Mouse (Mus musculus): ENCODE results near the gene Chrnd. TPM values are rescaled to one million over a fixed set of nuclear protein-coding genes. Genes with fewer than 3 reads are reported as not detected.
A peak's percentile ranks its signal among the peaks of the same experiment; 100 is the strongest.

Gene Chrnd
- polyA plus RNA-seq, 1 experiment from 2014 or later, result 0.39 TPM

DNA sequence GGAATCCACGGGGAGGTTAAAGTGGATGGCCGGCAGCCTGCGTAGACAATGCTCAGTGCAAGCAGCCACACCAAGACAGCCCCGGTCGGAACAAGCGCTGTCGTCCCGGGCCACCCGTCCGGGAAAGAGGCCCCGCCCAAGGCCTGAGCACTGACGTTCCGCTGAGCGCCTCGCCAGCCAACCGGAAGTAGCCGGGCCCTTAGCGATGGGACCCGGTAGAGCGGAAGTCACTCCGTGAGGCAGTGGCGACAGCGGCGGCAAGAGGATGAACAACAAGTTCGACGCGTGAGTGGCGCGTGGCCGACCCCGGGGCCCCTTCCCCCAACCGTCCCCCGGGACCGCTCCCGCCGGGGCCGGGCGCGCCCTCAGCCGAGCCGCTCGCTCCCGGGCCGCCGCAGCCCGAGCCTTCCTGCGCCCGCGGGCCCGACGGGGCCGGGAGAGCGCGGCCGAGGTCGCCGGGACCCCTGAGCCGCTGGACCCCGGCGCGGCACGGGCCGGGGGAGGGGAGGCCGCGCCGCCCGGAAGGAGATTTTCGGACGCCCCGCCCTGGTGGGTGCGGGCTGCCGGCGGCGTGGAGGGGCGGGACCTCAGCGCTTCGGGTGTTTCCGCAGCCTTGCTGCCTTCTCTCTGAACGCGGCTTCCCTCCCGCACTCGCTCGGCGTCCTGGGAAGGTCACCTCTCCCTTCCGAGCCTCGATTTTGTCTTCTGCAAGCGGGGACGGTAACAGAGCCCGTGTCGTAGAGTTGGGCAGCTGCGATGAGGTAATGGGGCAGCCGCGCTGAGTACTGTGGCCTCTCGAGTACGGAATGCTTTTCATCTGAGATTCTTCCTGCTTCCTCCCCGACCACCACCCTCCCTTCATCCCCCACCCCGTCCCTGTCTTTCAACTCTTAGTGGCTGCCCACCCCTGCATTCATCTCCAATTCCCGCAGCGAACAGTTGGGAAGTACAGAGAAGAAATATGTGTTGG, 23.6 kb downstream of the Chrnd start, which contains the start of gene Eif4e2:
TSS of gene Eif4e2 (plus strand) at position 180 of the 970 bp plus-strand sequence.
- Histone ChIP-seq H3K4me3 (ENCODE audit: low read depth, low read length) (peak within 1 kb of the TSS; percentile 96), H3K4me1 (ENCODE audit: control insufficient read depth, low read depth, low read length) (peaks cover 30% of the 10 kb centered on the region), H3K27ac (ENCODE audit: low read length) (peak within 1 kb of the TSS; percentile 99), H3K36me3 (ENCODE audit: control insufficient read depth, insufficient read depth) (no peaks in the 10 kb centered on the region), H3K9me3 (replicated peaks; ENCODE audit: control insufficient read depth, low read length) (no peaks in the 10 kb centered on the region), H3K4me2 (ENCODE audit: low read depth, low read length) (peak within 1 kb of the TSS; percentile 87), H3K27me3 (ENCODE audit: control insufficient read depth, insufficient read depth, low read depth, low read length) (no peaks in the 10 kb centered on the region), H3K9ac (ENCODE audit: low read depth, low read length) (peak within 1 kb of the TSS; percentile 99)
- under 1% methylated on average over 78 of the region's 99 CpGs for WGBS (ENCODE audit: insufficient replicate concordance)
- peak; percentile 97 for ATAC-seq (ENCODE audit: low read depth)

DNA sequence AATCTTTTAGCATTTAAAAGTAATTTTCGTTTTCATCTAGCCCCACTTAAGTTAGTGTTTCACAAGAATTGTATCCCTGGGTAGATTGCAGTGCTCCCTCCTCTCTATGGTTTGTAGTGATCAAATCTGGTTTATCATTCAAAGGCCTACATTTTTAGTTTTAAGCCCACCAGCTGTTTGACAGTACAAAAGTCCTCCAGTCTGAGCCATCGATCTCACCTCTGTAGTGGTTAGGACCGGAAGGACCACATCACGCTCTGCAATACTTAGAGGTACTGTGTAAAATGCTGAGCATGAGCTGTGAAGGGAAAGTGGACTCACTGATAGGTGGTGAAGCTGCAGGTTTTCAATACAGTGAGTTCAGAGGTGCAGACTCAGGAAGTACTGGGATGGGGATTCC, 24.3 kb downstream of the Chrnd start:
- H3K9me3 ChIP-seq (replicated peaks; ENCODE audit: control insufficient read depth, low read length), result no peaks in the 10 kb centered on the region
- H3K36me3 ChIP-seq (ENCODE audit: control insufficient read depth, insufficient read depth), result no peaks in the 10 kb centered on the region
- H3K9ac ChIP-seq (ENCODE audit: low read depth, low read length), result peak overlapping the region; percentile 99
- no peak for ATAC-seq (ENCODE audit: low read depth)
- H3K4me3 ChIP-seq (ENCODE audit: low read depth, low read length), result peak overlapping the region; percentile 96
- peak overlapping the region; percentile 87 for H3K4me2 ChIP-seq (ENCODE audit: low read depth, low read length)
- no peaks in the 10 kb centered on the region for H3K27me3 ChIP-seq (ENCODE audit: control insufficient read depth, insufficient read depth, low read depth, low read length)
- H3K27ac ChIP-seq (ENCODE audit: low read length), result peak overlapping the region; percentile 99
- WGBS (ENCODE audit: insufficient replicate concordance), result 10% methylated on average over 4 of the region's 4 CpGs
- H3K4me1 ChIP-seq (ENCODE audit: control insufficient read depth, low read depth, low read length), result peaks cover 30% of the 10 kb centered on the region

DNA sequence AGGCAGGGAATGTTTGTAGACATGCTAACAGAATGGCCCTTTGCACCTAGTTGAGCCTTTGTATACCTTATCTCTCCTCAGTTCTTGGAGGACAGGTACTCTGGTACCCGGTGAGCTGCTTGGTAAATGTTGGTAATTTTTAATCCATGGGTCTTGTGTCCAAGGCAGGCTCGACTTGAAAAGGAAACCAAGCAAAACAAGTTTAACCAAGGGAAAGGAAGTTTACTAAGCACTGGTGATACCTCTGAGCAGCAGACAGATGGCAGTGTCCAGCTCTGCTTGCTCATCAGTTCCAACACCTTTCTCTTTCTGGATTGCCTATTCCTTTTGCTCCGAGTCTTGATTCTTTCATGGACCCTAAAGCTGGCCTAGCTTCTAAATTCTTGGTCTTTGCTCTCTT, 27.5 kb downstream of the Chrnd start:
- Histone ChIP-seq H3K4me1 (ENCODE audit: control insufficient read depth, low read depth, low read length) (peaks cover 30% of the 10 kb centered on the region), H3K4me3 (ENCODE audit: low read depth, low read length) (no peak overlapping the region), H3K27ac (ENCODE audit: low read length) (no peak overlapping the region), H3K9me3 (replicated peaks; ENCODE audit: control insufficient read depth, low read length) (no peaks in the 10 kb centered on the region), H3K9ac (ENCODE audit: low read depth, low read length) (no peak overlapping the region), H3K27me3 (ENCODE audit: control insufficient read depth, insufficient read depth, low read depth, low read length) (no peaks in the 10 kb centered on the region), H3K36me3 (ENCODE audit: control insufficient read depth, insufficient read depth) (peaks cover 23% of the 10 kb centered on the region), H3K4me2 (ENCODE audit: low read depth, low read length) (no peak overlapping the region; the same call in 1 of the 2 replicates)
- 50% methylated on average over 3 of the region's 3 CpGs for WGBS (ENCODE audit: insufficient replicate concordance)
- ATAC-seq (ENCODE audit: low read depth), result no peak

DNA sequence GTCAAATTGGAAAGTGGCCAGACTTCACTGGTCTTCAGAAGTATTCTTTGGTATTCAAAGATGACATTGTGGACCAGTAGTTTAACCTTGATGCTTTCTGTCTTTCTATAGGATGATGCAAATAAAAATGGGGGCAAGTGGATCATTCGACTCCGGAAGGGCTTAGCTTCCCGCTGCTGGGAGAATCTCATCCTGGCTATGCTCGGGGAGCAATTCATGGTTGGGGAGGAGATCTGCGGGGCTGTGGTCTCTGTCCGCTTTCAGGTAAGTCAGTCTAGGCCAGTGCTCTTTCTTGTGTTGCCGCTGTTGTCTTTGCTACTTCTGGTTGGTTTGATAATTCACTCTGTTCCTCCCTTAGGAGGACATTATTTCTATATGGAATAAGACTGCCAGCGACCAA, 35.3 kb downstream of the Chrnd start:
- H3K27me3 ChIP-seq (ENCODE audit: control insufficient read depth, insufficient read depth, low read depth, low read length), result no peaks in the 10 kb centered on the region
- no peak overlapping the region for H3K9ac ChIP-seq (ENCODE audit: low read depth, low read length)
- H3K36me3 ChIP-seq (ENCODE audit: control insufficient read depth, insufficient read depth), result peaks cover 58% of the 10 kb centered on the region

GRCm38 (mm10) chr1:87226409-87227159, 36.2 kb downstream of the Chrnd start:
- Histone ChIP-seq H3K4me1 (ENCODE audit: control insufficient read depth, low read depth, low read length) (no peaks in the 10 kb centered on the region; the same call in 1 of the 2 replicates), H3K4me3 (ENCODE audit: low read depth, low read length) (no peak overlapping the region), H3K9ac (ENCODE audit: low read depth, low read length) (no peak overlapping the region), H3K9me3 (replicated peaks; ENCODE audit: control insufficient read depth, low read length) (no peaks in the 10 kb centered on the region), H3K27me3 (ENCODE audit: control insufficient read depth, insufficient read depth, low read depth, low read length) (no peaks in the 10 kb centered on the region), H3K4me2 (ENCODE audit: low read depth, low read length) (no peak overlapping the region), H3K27ac (ENCODE audit: low read length) (no peak overlapping the region), H3K36me3 (ENCODE audit: control insufficient read depth, insufficient read depth) (peaks cover 51% of the 10 kb centered on the region)
- 89% methylated on average over 1 of the region's 1 CpGs for WGBS (ENCODE audit: insufficient replicate concordance)
- ATAC-seq (ENCODE audit: low read depth), result no peak

More for the DNA sequence above, 35.3 kb downstream of the Chrnd start:
- Histone ChIP-seq H3K9me3 (replicated peaks; ENCODE audit: control insufficient read depth, low read length) (no peaks in the 10 kb centered on the region), H3K4me3 (ENCODE audit: low read depth, low read length) (no peak overlapping the region), H3K4me1 (ENCODE audit: control insufficient read depth, low read depth, low read length) (no peaks in the 10 kb centered on the region; the same call in 1 of the 2 replicates), H3K4me2 (ENCODE audit: low read depth, low read length) (no peak overlapping the region), H3K27ac (ENCODE audit: low read length) (no peak overlapping the region)
- no peak for ATAC-seq (ENCODE audit: low read depth)
- WGBS (ENCODE audit: insufficient replicate concordance), result 84% methylated on average over 8 of the region's 8 CpGs

GRCm38 (mm10) chr1:87227160-87227550, 36.7 kb downstream of the Chrnd start:
- Histone ChIP-seq H3K4me3 (ENCODE audit: low read depth, low read length) (no peak overlapping the region), H3K4me1 (ENCODE audit: control insufficient read depth, low read depth, low read length) (no peaks in the 10 kb centered on the region; the same call in 1 of the 2 replicates), H3K27ac (ENCODE audit: low read length) (no peak overlapping the region), H3K27me3 (ENCODE audit: control insufficient read depth, insufficient read depth, low read depth, low read length) (no peaks in the 10 kb centered on the region), H3K36me3 (ENCODE audit: control insufficient read depth, insufficient read depth) (peaks cover 46% of the 10 kb centered on the region), H3K9me3 (replicated peaks; ENCODE audit: control insufficient read depth, low read length) (no peaks in the 10 kb centered on the region), H3K4me2 (ENCODE audit: low read depth, low read length) (no peak overlapping the region), H3K9ac (ENCODE audit: low read depth, low read length) (no peak overlapping the region)
- no peak for ATAC-seq (ENCODE audit: low read depth)
- 77% methylated on average over 3 of the region's 3 CpGs for WGBS (ENCODE audit: insufficient replicate concordance)

DNA sequence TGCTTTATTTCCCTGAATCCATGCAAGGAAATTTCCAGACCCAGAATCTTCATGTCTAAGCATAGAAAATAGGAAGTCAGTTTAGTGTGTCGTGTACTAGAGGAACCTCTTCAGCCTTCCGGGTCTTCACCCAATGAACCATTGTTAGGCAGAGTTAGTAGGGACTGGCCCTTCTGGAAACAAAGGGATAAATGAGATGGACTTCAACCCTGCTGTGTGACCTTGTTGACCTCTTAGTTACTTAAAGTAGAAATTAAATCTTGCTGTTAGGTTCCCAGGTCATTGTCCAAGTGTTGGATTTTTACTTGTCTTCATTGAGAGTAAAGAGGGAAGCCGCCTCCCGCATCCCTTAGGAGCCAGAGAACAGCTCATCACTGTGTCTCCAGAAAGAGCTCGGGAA, 40.2 kb downstream of the Chrnd start:
- 72% methylated on average over 5 of the region's 5 CpGs for WGBS (ENCODE audit: insufficient replicate concordance)
- no peak overlapping the region for H3K4me3 ChIP-seq (ENCODE audit: low read depth, low read length)
- ATAC-seq (ENCODE audit: low read depth), result no peak

GRCm38 (mm10) chr1:87232197-87232596, 41.8 kb downstream of the Chrnd start:
- Histone ChIP-seq H3K27ac (ENCODE audit: low read length) (no peak overlapping the region), H3K4me2 (ENCODE audit: low read depth, low read length) (no peak overlapping the region), H3K9me3 (replicated peaks; ENCODE audit: control insufficient read depth, low read length) (no peaks in the 10 kb centered on the region), H3K36me3 (ENCODE audit: control insufficient read depth, insufficient read depth) (peaks cover 13% of the 10 kb centered on the region), H3K27me3 (ENCODE audit: control insufficient read depth, insufficient read depth, low read depth, low read length) (no peaks in the 10 kb centered on the region), H3K4me3 (ENCODE audit: low read depth, low read length) (no peak overlapping the region), H3K9ac (ENCODE audit: low read depth, low read length) (no peak overlapping the region), H3K4me1 (ENCODE audit: control insufficient read depth, low read depth, low read length) (no peaks in the 10 kb centered on the region; the same call in 1 of the 2 replicates)
- WGBS (ENCODE audit: insufficient replicate concordance), result 73% methylated on average over 7 of the region's 7 CpGs
- no peak for ATAC-seq (ENCODE audit: low read depth)

More for the DNA sequence above, 40.2 kb downstream of the Chrnd start:
- H3K27ac ChIP-seq (ENCODE audit: low read length), result no peak overlapping the region
- no peak overlapping the region for H3K4me2 ChIP-seq (ENCODE audit: low read depth, low read length)
- H3K4me1 ChIP-seq (ENCODE audit: control insufficient read depth, low read depth, low read length), result no peaks in the 10 kb centered on the region; the same call in 1 of the 2 replicates
- H3K9me3 ChIP-seq (replicated peaks; ENCODE audit: control insufficient read depth, low read length), result no peaks in the 10 kb centered on the region
- no peak overlapping the region for H3K9ac ChIP-seq (ENCODE audit: low read depth, low read length)
- H3K36me3 ChIP-seq (ENCODE audit: control insufficient read depth, insufficient read depth), result peaks cover 29% of the 10 kb centered on the region
- no peaks in the 10 kb centered on the region for H3K27me3 ChIP-seq (ENCODE audit: control insufficient read depth, insufficient read depth, low read depth, low read length)

Measured in liver, embryonic 16.5 days (tissue).